Mouse (Mus musculus) mouse embryonic stem cell (cell line): ENCODE data around the gene Pdk4.

Experiments used
- in situ Hi-C, 2 experiments: fragments of 300-500 bp; cut with MboI; formaldehyde crosslinking; loops; 1 replicate in 1 of 2; 3 replicates in 1 of 2; pipeline ENCODE4 v1.14.3; 2019 to 2020; ENCODE audit warnings: low sequenced_read_pairs in 2 of 2, low pct_unique_long_range_greater_than_20kb in 1 of 2, mixed read lengths in 1 of 2; ENCODE audit not compliant: unreplicated experiment in 1 of 2

Pdk4 gene

DNA sequence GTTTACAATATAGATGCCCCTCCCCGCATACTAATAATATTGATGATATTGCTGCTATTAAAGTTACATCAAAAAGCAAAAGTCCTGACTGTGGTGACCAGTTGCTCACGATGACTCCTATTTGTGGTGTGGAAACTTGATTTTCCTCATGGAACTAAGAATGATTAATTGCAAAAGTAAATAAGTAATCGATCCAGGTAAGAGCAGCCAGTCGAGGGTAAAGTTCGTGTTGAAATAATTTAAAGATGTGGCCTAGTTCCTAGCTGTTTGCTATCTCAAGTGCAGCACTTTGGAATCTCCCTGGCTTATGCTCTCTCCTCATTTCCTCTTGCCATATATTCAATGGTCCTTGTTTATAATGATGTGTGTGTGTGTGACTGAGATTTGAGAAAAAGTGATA lies 46.2 kb downstream of the Pdk4 start:
- in situ Hi-C loops, result no loop called here

DNA sequence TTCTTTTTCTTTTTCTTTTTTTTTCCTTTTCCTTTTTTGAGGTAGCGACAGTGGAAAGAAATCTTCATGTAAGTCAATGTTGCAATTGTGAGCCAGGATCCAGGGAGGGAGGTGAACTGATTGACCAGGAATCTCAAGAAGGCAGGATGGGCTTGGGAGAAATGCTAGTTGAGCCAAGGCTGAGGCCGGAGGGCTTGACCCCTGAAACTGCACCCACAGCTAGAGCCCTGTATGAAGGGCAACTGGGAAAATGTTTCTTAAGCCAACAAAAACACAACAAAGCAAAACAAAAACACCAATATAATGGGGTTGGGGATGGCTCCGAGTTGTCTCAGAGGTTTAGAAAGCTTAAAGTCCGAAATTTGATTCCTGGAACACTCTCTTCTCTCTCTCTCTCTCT lies 47.7 kb downstream of the Pdk4 start:
- in situ Hi-C loops, result no loop called here

DNA sequence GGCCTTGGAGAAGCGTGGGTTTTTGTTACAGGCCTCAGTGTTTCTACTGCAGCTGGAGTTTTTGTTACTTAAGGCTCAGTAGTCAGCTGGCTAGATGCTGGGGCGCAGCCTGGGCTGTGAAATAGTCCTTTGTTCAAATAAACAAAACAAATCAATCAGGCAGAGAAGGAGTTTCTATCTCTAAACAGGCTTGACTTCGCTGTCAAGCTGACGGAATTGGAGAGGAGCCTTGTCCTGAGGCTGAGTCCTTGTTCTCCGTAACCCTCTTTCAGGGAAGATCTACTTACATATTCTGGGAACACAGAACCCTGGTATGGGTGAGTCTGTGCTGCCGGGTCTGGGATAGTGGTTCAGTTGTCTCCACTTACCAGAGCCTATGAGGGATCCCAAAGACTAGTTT lies 48.6 kb downstream of the Pdk4 start:
- in situ Hi-C loops, result no loop called here

DNA sequence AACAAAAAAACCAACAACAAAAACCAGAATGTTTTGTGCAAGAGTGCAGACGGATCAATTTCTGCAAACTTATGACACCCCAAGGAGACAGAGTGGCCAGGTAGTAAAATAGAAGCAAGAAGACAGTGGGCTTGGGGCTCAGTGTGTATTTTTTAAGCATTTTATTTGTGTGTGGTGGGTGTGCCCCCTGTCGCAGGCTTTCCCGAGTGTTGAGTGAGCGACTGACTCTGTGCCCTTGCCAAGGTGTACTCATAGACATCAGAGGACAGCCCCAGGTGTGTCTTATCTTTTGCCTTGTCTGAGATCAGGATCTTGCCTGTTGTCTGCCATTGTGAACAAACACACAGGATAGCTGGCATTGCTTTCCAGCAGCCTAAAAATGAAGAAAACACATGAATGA lies 49.1 kb downstream of the Pdk4 start:
- in situ Hi-C loops, result no loop called here

DNA sequence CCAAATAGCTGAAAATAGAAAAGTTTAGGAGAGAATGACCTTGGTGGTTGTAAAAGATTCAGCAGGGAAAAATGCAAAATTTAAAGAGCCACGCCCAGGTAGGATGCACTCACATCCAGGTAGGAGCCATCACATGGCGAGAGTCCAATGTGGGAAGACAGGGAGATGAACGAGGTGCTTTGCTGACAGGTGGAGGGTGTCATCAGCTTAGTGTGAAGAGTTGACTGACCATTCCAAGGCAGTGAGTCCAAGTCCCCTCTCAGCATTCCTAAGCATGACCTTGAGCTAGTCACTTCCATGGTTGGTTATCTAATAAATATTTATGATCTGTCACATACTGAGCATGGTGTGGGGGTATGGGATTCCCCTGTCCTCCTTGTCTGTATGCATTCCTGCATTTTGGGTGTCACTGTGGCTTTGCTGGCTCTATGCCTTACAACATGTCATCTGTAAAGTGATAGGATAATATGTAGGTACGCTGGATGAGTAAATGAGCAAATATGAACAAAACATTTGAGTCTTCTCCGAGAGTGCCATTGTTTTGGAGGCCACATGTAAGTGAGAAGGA lies 51.7 kb downstream of the Pdk4 start:
- in situ Hi-C loops, result no loop called here

DNA sequence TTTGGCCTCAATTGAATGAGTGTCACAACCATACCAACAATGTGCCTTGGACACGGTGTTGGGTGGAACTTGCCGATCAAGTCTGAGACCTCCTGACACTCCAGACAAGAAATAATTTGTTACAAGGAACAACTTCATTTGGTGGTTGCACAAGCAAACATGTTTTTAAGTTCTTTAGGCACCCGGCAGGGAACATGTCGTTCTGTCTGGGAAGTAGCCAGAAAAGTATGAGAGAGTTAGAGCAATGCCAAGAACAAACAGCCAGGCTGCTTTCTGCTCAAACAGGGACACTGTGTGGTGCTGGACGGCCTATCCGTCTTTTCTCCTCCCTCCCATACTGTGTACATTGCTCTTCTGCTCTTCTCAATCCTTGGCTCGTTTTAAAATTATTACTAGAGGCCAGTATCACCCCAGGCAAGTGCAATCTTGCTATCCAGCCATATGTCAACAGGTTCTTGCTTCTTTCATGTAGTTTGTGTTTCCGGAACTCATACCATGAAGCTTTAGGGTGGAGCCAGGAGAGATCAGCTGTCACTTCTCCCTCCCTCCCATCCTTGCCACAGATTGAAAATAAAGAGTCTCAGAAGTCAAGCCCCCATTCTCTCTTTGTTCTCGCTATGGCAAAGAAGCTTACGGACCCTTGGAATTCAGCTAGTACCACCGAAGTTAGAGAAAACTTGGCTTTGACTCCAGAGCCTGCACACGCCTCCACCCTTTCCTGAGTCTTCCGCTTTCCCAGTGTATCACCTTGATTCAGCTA lies 52.8 kb downstream of the Pdk4 start:
- in situ Hi-C loops, result no loop called here

DNA sequence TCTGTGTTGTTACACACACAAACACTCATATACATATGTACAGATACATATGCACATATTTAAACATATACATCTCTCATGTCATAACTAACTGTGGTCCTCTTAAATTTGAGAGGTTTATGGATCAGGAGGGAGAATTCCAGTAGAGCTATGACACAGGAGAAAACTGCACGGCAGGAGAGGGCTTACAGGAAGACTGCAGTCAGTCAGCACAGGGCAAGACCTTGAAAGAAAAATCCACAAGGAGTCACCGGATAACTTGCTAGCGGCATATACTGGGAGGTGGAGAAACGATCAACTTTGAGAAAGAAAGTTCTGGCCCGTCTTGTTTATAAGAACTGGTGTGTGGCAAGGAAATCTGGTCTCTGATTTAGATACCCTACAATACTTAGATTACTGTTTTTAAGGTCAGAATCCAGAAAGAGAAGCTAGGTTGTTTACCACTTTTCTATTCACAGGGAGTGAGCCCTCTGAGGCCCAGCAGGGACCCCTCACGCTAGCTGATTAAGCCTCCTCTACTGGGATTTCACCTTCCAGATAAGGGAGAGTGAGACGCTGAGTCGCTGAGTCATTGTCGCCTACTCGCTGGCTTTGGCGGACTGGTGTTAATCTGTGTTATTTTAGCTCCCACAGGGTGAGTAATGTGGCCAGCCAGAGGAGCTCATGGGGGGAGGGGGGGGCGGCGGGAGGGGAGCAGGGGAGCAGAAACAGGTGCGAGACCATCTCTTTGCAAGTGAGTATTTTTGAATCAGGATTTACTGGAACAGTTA lies 53.6 kb downstream of the Pdk4 start:
- in situ Hi-C loops, result no loop called here

DNA sequence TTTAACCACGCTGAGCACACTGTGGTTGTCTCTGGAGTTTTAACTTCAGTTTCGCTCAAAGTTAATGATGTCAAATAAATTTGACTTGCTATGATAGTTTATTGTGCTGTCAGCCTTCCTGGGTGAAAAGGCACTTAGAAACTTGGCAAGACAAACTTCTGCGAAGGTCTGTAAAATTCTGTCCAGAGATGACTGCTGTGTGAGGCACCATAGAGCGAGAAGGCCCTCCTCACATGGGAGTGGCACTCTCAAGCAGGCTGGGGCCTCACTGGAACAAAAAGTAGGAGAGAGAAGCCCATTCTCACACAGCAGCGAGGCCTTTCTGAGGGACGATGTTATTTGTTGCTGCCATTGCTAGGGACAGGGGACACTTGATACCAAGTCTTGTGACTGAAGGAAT lies 54.9 kb downstream of the Pdk4 start:
- in situ Hi-C loops, result no loop called here

DNA sequence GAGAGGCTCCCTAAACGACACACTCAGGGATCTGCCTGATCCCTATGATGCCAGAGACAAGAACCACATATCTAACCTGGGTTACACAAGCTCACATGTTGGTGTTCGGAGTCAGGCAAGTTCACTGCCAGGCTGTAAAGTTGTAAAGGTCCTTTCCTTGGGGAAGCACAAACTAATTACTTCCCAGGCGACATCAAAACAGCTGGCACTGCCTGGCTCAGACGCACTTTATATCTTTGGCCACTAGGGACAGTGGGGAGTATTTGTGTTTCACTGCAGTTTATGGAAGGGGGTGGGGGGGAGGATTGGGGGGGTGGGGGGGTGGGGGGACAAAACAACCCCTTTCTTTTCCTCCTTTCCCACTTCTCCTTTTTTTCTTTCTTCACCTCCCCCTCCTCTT lies 58.4 kb downstream of the Pdk4 start:
- in situ Hi-C loops, result no loop called here

DNA sequence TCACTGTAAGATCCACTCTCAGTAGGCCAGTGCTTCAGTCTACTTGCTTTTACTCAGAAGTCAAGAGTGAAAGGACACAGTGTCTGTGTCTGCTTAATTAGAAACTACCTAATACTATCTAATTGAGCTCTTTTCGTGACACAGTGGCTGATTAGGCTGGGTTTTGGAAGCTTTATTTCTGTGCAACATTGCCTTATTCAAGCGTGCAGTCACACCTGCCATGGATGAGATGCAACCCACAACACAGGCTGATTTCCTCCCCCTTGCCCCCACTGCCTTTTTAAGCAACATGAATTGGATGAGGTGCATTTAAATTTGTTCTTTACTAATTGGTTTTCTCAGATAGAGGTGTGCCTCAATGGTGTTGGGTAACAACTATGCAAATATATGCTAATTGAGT lies 62.2 kb downstream of the Pdk4 start:
- in situ Hi-C loops, result no loop called here
